8 mouse cellular contexts compared by ENCODE assay signal in the genomic region with DNA sequence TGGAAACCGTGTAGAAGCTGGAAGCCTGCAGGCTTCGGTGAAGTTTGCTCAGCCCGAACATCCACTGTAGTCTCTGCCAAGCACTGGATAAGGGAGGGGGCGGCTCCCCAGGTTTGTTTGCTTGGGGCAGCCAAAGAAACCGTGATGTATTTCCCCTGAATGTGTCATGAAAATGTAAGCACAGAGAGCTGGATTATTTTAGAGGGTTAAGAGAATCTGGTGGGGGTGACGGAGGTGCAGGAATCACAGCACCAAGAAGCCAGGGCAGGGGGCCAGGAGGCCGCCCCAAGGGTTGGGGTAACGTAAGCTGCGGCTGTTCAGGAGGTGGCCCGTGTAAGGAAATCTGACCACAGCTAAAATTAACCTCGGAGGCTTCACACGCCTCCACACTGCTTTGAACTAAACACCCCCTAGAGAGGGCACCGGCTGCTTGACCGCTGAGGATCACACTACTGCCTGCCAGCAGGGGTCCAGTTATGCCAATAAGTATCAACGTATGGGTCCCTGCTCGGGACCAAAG.
DNase-seq lines count a peak whose midpoint lies in the region; ATAC-seq and TF ChIP-seq lines count a peak whose summit lies in the region.

No protein-coding gene starts in this region.

- no peak for ATAC-seq in liver, embryonic 14.5 days (ENCODE audit: insufficient read depth)

- no peak for TF ChIP-seq POLR2A in testis, adult 2 months (IDR thresholded peaks at IDR 0.05; ENCODE audit: control insufficient read depth, low read depth, low read length)

- H3K36me3 ChIP-seq in testis, adult 2 months (ENCODE audit: control insufficient read depth, insufficient read depth, low read length) = no peaks in the 10 kb centered on the region
- H3K36me3 ChIP-seq in liver, embryonic 14.5 days (replicated peaks; ENCODE audit: control insufficient read depth, insufficient read depth, low read depth) = no peaks in the 10 kb centered on the region

- H3K4me3 ChIP-seq in testis, adult 2 months (ENCODE audit: control insufficient read depth, low read depth, low read length) = peak overlapping the region; percentile 11; the same call in 1 of the 2 replicates
- H3K4me3 ChIP-seq in liver, embryonic 14.5 days (ENCODE audit: insufficient read depth in 1 of 2, low read depth in 2 of 2, low read length in 2 of 2) = no peak overlapping the region

- 24% methylated on average over 16 of the region's 16 CpGs for WGBS in liver, embryonic 14.5 days (ENCODE audit: insufficient replicate concordance)

- no peak for TF ChIP-seq CTCF in testis, adult 2 months (IDR thresholded peaks at IDR 0.05; ENCODE audit: control insufficient read depth, insufficient read depth, insufficient replicate concordance, low read depth, low read length)
- TF ChIP-seq CTCF in liver, embryonic 14.5 days (IDR thresholded peaks at IDR 0.05; ENCODE audit: low read depth) = no peak

- H3K27me3 ChIP-seq in testis, adult 2 months (ENCODE audit: control insufficient read depth, insufficient read depth, low read length) = no peaks in the 10 kb centered on the region
- no peaks in the 10 kb centered on the region; the same call in 1 of the 2 replicates for H3K27me3 ChIP-seq in liver, embryonic 14.5 days (ENCODE audit: control insufficient read depth, insufficient read depth, low read length)

- no peak for DNase-seq in testis, postnatal 10 days (ENCODE audit: low spot score)
- peak; percentile 61 to 73 for DNase-seq in heart, postnatal 10 days
- DNase-seq in liver, embryonic 14.5 days (ENCODE audit: low read depth in 3 of 3, low spot score in 3 of 3) = no peak
- peak; percentile 87 for DNase-seq in skeletal muscle tissue, adult 2 months (ENCODE audit: low read depth, low spot score)
- DNase-seq in right cerebral cortex, postnatal 4 days = no peak
- no peak for DNase-seq in layer of hippocampus, postnatal 25 days (ENCODE audit: extremely low spot score in 1 of 2, low spot score in 1 of 2)
- no peak for DNase-seq in cerebellum, adult 18-20 months

- peaks cover 15% of the 10 kb centered on the region for H3K4me1 ChIP-seq in testis, adult 2 months (ENCODE audit: control insufficient read depth, insufficient read depth, low read length)
- peaks cover 0 to 6% of the 10 kb centered on the region in 2 experiments; a peak in 1 of 4 replicates for H3K4me1 ChIP-seq in liver, embryonic 14.5 days (replicated peaks; ENCODE audit: control insufficient read depth in 2 of 2, insufficient read depth in 2 of 2, low read length in 1 of 2)

- no peak for TF ChIP-seq EP300 in liver, embryonic 14.5 days (IDR thresholded peaks at IDR 0.05; ENCODE audit: low read depth)

- intact Hi-C loops in heart, postnatal 10 days (cut with DNase I) = no loop called here

- H3K9ac ChIP-seq in liver, embryonic 14.5 days (replicated peaks) = no peak overlapping the region

- peak overlapping the region; percentile 24; the same call in 1 of the 2 replicates for H3K4me2 ChIP-seq in liver, embryonic 14.5 days (ENCODE audit: low read depth)

- H3K27ac ChIP-seq in testis, adult 2 months (ENCODE audit: control insufficient read depth, insufficient read depth, low read depth, low read length) = no peak overlapping the region
- no peak overlapping the region for H3K27ac ChIP-seq in liver, embryonic 14.5 days

- H3K9me3 ChIP-seq in liver, embryonic 14.5 days (ENCODE audit: control insufficient read depth, low read length) = no peaks in the 10 kb centered on the region

Comparison
In these comparisons a context has a peak if more than half of its experiments do, and no peak if none do; other contexts are left out.
1. DNase-seq: peak in heart, postnatal 10 days (2 of 2) and skeletal muscle tissue, adult 2 months (single experiment); none in testis, postnatal 10 days (single experiment), liver, embryonic 14.5 days (0 of 3), right cerebral cortex, postnatal 4 days (single experiment), layer of hippocampus, postnatal 25 days (0 of 2) and cerebellum, adult 18-20 months (0 of 2).